Mouse (Mus musculus) cerebellum, adult 2 months (tissue): Measurements from ENCODE around the gene Rin3.

ENCODE experiments used
- CTCF ChIP-seq: fragments of 200-500 bp; IDR thresholded peaks from 2 replicates; pipeline ENCODE4 v1.5.1; 2011; ENCODE audit warnings: low read depth, mild to moderate bottlenecking, control low read depth, low read length, moderate library complexity, borderline replicate concordance; ENCODE audit not compliant: insufficient read depth
- POLR2A ChIP-seq: fragments of 200-500 bp; IDR thresholded peaks from 2 replicates; pipeline ENCODE4 v1.6.1; 2011; ENCODE audit warnings: low read length, control low read depth, borderline replicate concordance; ENCODE audit not compliant: insufficient read depth

GRCm38 (mm10) chr12:102299209-102299608 is 16.4 kb downstream of the Rin3 start:
- TF ChIP-seq CTCF (no peak), POLR2A (no peak)
